7 mouse cellular contexts compared by ENCODE assay signal in the genomic region with DNA sequence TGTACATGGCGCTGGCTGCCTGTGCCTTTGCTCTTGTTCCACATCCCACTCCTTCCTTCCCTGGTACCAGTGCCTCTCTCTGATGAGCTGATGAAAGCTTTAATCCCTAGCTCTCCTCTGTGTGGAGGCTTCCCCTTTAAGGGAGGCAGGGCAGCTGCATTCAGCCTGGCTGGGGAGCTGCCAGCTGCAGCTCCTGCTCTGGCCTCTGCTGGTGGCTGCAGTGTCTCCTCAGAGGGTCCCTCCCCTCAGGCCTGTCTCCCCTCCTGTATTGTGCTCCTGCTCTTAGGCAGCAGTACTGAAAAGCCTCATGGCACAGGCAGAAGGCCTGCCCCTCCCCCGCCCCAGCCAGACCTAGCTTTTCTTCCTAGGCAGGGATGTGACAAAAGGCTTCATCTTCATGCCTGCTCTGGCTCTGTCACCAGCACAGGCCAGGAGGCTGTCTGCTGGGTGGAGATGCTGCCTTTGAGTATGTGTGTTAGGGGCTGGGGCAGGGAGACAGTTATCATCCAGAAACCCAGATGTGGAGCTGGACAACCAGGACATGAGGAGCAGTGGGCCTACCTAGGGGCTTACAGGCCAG.
DNase-seq lines count a peak whose midpoint lies in the region; ATAC-seq lines count a peak whose summit lies in the region.
"Not testable (repeated sequence)": the region's sequence is repeated elsewhere in the genome, so short reads cannot be mapped to it uniquely, and the experiment has no call there.

No protein-coding gene starts in this region.

- not testable (repeated sequence) for H3K9me3 ChIP-seq in embryonic facial prominence, embryonic 10.5 days; hindbrain, embryonic 11.5 days (ENCODE audit: control insufficient read depth, low read length); limb, embryonic 13.5 days; midbrain, embryonic 10.5 days (replicated peaks)

- peak overlapping the region; percentile 45; the same call in 1 of the 2 replicates for H3K9ac ChIP-seq in hindbrain, embryonic 11.5 days (ENCODE audit: low read depth, low read length)
- not testable (repeated sequence) for H3K9ac ChIP-seq in limb, embryonic 13.5 days

- not testable (repeated sequence) for H3K4me3 ChIP-seq in embryonic facial prominence, embryonic 10.5 days; hindbrain, embryonic 11.5 days (ENCODE audit: low read depth, low read length); limb, embryonic 13.5 days
- H3K4me3 ChIP-seq in midbrain, embryonic 10.5 days = peak overlapping the region; percentile 34

- DNase-seq in embryonic facial prominence, embryonic 10.5 days (ENCODE audit: low spot score) = peak; percentile 37
- peak; percentile 39 to 52 for DNase-seq in frontal cortex, postnatal 14 days (ENCODE audit: low spot score in 2 of 2)
- peak; percentile 50 for DNase-seq in hindbrain, embryonic 11.5 days (ENCODE audit: low spot score)
- DNase-seq in kidney, postnatal 4 days = peak; percentile 22 to 67
- peak; percentile 65 for DNase-seq in midbrain, embryonic 10.5 days (ENCODE audit: low spot score)
- peak; percentile 86 for DNase-seq in retina, postnatal 1 day

- H3K27me3 ChIP-seq in embryonic facial prominence, embryonic 10.5 days (replicated peaks; ENCODE audit: low read depth, poor library complexity, severe bottlenecking); hindbrain, embryonic 11.5 days (ENCODE audit: control insufficient read depth, insufficient read depth, low read length); limb, embryonic 13.5 days; midbrain, embryonic 10.5 days (ENCODE audit: low read depth, poor library complexity, severe bottlenecking): not testable (repeated sequence)

- not testable (repeated sequence) for H3K36me3 ChIP-seq in embryonic facial prominence, embryonic 10.5 days (replicated peaks); hindbrain, embryonic 11.5 days (ENCODE audit: control insufficient read depth, insufficient read depth, low read length); limb, embryonic 13.5 days; midbrain, embryonic 10.5 days

- ATAC-seq in hindbrain, embryonic 11.5 days (ENCODE audit: low FRiP score) = peak; percentile 96
- ATAC-seq in limb, embryonic 13.5 days (ENCODE audit: low FRiP score, low read depth) = peak; percentile 60

- 3% methylated on average over 2 of the region's 2 CpGs for WGBS in embryonic facial prominence, embryonic 10.5 days
- 11% methylated on average over 1 of the region's 2 CpGs for WGBS in hindbrain, embryonic 11.5 days
- WGBS in limb, embryonic 13.5 days = 20% methylated on average over 1 of the region's 2 CpGs
- WGBS in midbrain, embryonic 10.5 days = 0% methylated on average over 1 of the region's 2 CpGs

- H3K4me2 ChIP-seq in hindbrain, embryonic 11.5 days (replicated peaks; ENCODE audit: low read depth, low read length); limb, embryonic 13.5 days (replicated peaks): not testable (repeated sequence)

- peaks cover 24% of the 10 kb centered on the region for H3K4me1 ChIP-seq in embryonic facial prominence, embryonic 10.5 days
- H3K4me1 ChIP-seq in hindbrain, embryonic 11.5 days (replicated peaks; ENCODE audit: control insufficient read depth, insufficient read depth, low read length); limb, embryonic 13.5 days: not testable (repeated sequence)
- peaks cover 45% of the 10 kb centered on the region for H3K4me1 ChIP-seq in midbrain, embryonic 10.5 days

- H3K27ac ChIP-seq in embryonic facial prominence, embryonic 10.5 days (replicated peaks) = peak overlapping the region; percentile 88
- peak overlapping the region; percentile 89 for H3K27ac ChIP-seq in hindbrain, embryonic 11.5 days (ENCODE audit: low read depth, low read length)
- H3K27ac ChIP-seq in limb, embryonic 13.5 days = peak overlapping the region; percentile 61; the same call in 1 of the 2 replicates
- H3K27ac ChIP-seq in midbrain, embryonic 10.5 days (replicated peaks) = peak overlapping the region; percentile 92
